Mouse (Mus musculus) macrophage (primary cell): Measurements from ENCODE around the gene Trpc4ap. TPM values are rescaled to one million over a fixed set of nuclear protein-coding genes. Genes with fewer than 3 reads are reported as not detected.
A peak's percentile ranks its signal among the peaks of the same experiment; 100 is the strongest.
"Not testable (repeated sequence)": the region's sequence is repeated elsewhere in the genome, so short reads cannot be mapped to it uniquely, and the experiment has no call there.

ENCODE experiments used
- H3K27ac ChIP-seq: fragments of 350-480 bp; formaldehyde crosslinking; 2 replicates; pipeline ENCODE4 v1.9.0; 2021
- H3K36me3 ChIP-seq: fragments of 350-480 bp; formaldehyde crosslinking; 2 replicates; pipeline ENCODE4 v1.9.0; 2021; ENCODE audit errors: inconsistent target
- H3K4me3 ChIP-seq: fragments of 350-480 bp; formaldehyde crosslinking; 2 replicates; pipeline ENCODE4 v1.9.0; 2021; ENCODE audit errors: inconsistent target
- H3K79me2 ChIP-seq: fragments of 350-480 bp; formaldehyde crosslinking; 2 replicates; pipeline ENCODE4 v1.9.0; 2021; ENCODE audit errors: inconsistent target
- WGBS: methylation state at CpG from one replicate; pipeline ENCODE4 v1.1.7; 2026; ENCODE audit warnings: inconsistent platforms; ENCODE audit not compliant: missing documents; 5-methylcytosine and 5-hydroxymethylcytosine counted together
- polyA plus RNA-seq: library from polyadenylated mRNA; stranded (reverse); fragments of 250-400 nt; gene quantifications from 3 replicates; pipeline ENCODE4 v1.2.4, GENCODE M21; 2018; ENCODE audit warnings: inconsistent platforms
- total RNA-seq, 78 experiments: library from RNA; depleted of rRNA; stranded (reverse); fragments of 250-400 nt; gene quantifications; 1 replicate in 9 of 78; 2 replicates in 24 of 78; 3 replicates in 43 of 78; 4 replicates in 2 of 78; pipeline ENCODE4 v1.2.4; 2018; ENCODE audit warnings: inconsistent platforms in 56 of 78

Trpc4ap gene
- 100 to 1,000 TPM; 134 to 336 (median 245) TPM for total RNA-seq (2018; cell fraction: chromatin; rRNA removed)
- 100 to 1,000 TPM in 4 of 26 experiments, 10 to 100 TPM in 22; 56.4 to 106 (median 84.4) TPM for total RNA-seq (2018; cell fraction: cytosol; rRNA removed)
- total RNA-seq (2018; cell fraction: nucleus; rRNA removed) = 100 to 1,000 TPM in 25 of 26 experiments, 10 to 100 TPM in 1; 90.3 to 216 (median 146) TPM
- polyA plus RNA-seq = 75.1 to 96.9 TPM (median 95.0 TPM) in 3 replicates

GRCm38 (mm10) chr2:155691723-155692493 is at the start of gene Trpc4ap:
Gene Trpc4ap (minus strand): TSS chr2:155692384.
- Histone ChIP-seq H3K36me3 (peaks cover 9% of the 10 kb centered on the region; the same call in 1 of the 2 replicates), H3K4me3 (peak within 1 kb of the TSS; percentile 80)
- WGBS = under 1% methylated on average over 72 of the region's 72 CpGs

DNA sequence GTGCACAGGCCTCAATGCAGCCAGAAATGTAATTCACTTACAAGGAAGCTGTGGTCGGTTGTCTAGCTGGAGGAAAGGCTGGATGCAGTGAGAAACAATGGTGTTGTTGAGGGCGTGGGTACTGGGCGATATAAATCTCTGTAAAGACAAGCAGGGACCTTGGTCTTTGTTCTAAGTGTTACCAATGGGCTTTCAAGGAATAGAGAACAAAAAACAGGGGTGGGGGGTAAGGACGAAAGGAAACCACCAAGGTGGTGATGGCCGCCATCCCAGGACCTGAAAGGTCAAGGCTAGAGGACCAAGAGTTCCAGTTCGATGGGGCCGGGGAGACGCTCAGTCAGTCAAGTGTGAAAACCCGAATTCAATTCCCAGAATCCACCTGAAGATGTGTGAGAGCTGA is 45.6 kb upstream of the Trpc4ap start:
- no peak overlapping the region for H3K4me3 ChIP-seq
- no peaks in the 10 kb centered on the region for H3K36me3 ChIP-seq
- WGBS = 56% methylated on average over 9 of the region's 9 CpGs
- H3K27ac ChIP-seq = no peak overlapping the region
- H3K79me2 ChIP-seq = no peaks in the 10 kb centered on the region

More at GRCm38 (mm10) chr2:155691723-155692493, at the start of gene Trpc4ap:
- peaks cover 49% of the 10 kb centered on the region for H3K79me2 ChIP-seq
- H3K27ac ChIP-seq = peak within 1 kb of the TSS; percentile 29; the same call in 1 of the 2 replicates

DNA sequence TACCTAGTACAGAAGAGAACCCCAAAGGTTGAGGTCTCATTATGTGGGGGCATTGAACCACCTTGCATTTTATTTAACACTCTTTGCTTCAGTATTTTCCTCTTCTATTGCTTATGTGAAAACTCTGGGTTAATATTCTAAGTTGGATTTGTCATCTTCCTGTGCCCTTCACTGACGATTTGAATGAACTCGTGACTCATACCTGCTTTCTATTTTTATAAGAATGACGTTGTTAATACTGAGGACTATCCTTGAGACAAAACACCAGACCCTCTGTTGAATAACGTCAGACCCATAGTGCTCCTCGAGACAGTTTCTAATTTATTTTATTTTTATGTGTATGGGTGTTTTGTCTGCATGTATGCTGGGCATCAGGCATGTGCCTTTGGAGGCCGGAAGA is 44.8 kb upstream of the Trpc4ap start:
- Histone ChIP-seq H3K27ac (no peak overlapping the region), H3K36me3 (no peaks in the 10 kb centered on the region), H3K79me2 (no peaks in the 10 kb centered on the region), H3K4me3 (no peak overlapping the region)
- WGBS = 56% methylated on average over 6 of the region's 6 CpGs

GRCm38 (mm10) chr2:155735766-155736165 is 43.6 kb upstream of the Trpc4ap start, which contains the start of gene Gm17581:
Gene Gm17581 (minus strand): TSS chr2:155735866.
- not testable (repeated sequence) for H3K36me3 ChIP-seq, H3K27ac ChIP-seq, H3K79me2 ChIP-seq, H3K4me3 ChIP-seq
- 96% methylated on average over 5 of the region's 5 CpGs for WGBS

DNA sequence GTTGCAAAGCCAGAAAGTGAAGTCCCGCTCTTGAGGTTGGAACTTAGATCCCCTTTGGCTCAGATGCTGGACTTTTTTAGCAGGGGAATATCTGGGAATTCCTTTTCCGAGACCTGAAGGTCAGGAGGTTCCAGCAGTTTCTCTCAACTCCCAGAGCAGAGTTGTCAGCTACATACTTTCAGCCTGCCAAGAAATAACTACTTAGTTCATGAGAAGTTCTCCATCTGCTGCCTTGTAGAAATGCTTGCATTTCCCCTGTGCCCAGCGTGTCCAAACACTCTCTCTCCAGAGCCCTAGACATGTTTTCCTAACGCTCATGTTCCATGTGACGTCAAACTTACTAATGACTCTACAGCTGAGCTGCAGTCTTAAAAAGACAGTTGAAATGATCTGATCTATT is 42.9 kb upstream of the Trpc4ap start:
- WGBS = 86% methylated on average over 5 of the region's 5 CpGs
- Histone ChIP-seq H3K4me3 (no peak overlapping the region), H3K27ac (no peak overlapping the region), H3K36me3 (no peaks in the 10 kb centered on the region), H3K79me2 (no peaks in the 10 kb centered on the region)

DNA sequence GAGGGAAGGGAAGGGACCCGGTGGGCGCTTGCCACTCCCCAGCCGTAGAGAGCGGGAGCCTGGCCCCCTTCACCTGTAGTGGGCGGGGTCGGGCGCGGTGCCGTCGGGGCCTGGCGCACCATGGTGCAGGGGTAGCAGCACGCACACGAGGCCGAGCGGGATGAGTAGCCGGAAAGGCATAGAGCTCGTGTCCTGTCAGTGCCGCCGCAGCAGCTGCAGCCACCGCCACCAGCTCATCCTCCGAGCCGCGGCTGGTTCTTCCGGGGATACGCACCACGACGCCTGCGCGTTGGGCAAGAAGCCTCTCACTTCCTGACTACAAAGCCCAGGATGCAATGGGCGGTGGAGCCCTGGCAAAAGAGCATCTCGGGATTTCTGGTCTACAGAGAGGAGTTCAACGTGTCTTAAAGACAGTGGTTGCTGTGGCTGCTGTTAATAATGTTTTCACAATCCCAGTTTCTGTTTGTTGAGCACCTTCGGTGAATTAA is 37.0 kb upstream of the Trpc4ap start, which contains the start of gene Edem2:
Gene Edem2 (minus strand): TSS at position 318 of the 488 bp plus-strand sequence.
- H3K79me2 ChIP-seq = peaks cover 18% of the 10 kb centered on the region; the same call in 1 of the 2 replicates
- peak within 1 kb of the TSS; percentile 79 for H3K4me3 ChIP-seq
- H3K36me3 ChIP-seq = 0 out of 2 replicates have a peak, but pooled peaks cover 2% of the 10 kb centered on the region
- WGBS = under 1% methylated on average over 33 of the region's 33 CpGs
- no peak within 1 kb of the TSS for H3K27ac ChIP-seq

GRCm38 (mm10) chr2:155728742-155729141 is 36.6 kb upstream of the Trpc4ap start:
- peaks cover 7% of the 10 kb centered on the region; the same call in 1 of the 2 replicates for H3K36me3 ChIP-seq
- peaks cover 18% of the 10 kb centered on the region; the same call in 1 of the 2 replicates for H3K79me2 ChIP-seq
- no peak overlapping the region for H3K27ac ChIP-seq
- WGBS = 7% methylated on average over 15 of the region's 15 CpGs
- H3K4me3 ChIP-seq = peak overlapping the region; percentile 79

- peaks cover 15% of the 10 kb centered on the region for H3K36me3 ChIP-seq
- H3K79me2 ChIP-seq = peaks cover 18% of the 10 kb centered on the region; the same call in 1 of the 2 replicates
- WGBS = 73% methylated on average over 7 of the region's 7 CpGs
- no peak overlapping the region for H3K27ac ChIP-seq
- no peak overlapping the region for H3K4me3 ChIP-seq
These were observed 35.7 kb upstream of the Trpc4ap start for GRCm38 (mm10) chr2:155727764-155728395.

GRCm38 (mm10) chr2:155726302-155726701 is 34.1 kb upstream of the Trpc4ap start:
- H3K4me3 ChIP-seq = no peak overlapping the region
- H3K79me2 ChIP-seq = peaks cover 18% of the 10 kb centered on the region; the same call in 1 of the 2 replicates
- 32% methylated on average over 7 of the region's 7 CpGs for WGBS
- H3K36me3 ChIP-seq = peaks cover 27% of the 10 kb centered on the region
- H3K27ac ChIP-seq = no peak overlapping the region

DNA sequence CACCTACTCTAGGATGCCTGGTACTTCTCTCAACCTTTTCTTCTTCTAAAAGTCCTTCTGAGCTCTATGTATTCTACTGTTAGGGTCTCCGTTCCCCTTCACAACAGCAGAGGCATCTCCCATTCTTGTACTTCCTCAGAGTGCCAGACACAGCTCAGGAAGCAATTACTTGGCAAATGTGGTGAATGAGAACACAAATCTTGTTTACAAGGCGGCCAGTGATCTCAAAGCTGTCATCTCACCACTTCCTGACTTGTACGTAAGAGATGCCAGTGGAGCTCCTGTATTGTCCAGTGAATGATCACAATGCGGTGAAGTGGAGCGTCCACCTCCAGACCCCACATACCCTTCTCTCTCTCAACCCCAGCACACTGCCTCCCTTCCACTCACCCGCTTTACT is 32.3 kb upstream of the Trpc4ap start:
- Histone ChIP-seq H3K4me3 (no peak overlapping the region), H3K79me2 (peaks cover 18% of the 10 kb centered on the region; the same call in 1 of the 2 replicates), H3K36me3 (peaks cover 42% of the 10 kb centered on the region), H3K27ac (no peak overlapping the region)
- WGBS = 55% methylated on average over 6 of the region's 6 CpGs

GRCm38 (mm10) chr2:155724036-155724435 is 31.9 kb upstream of the Trpc4ap start:
- Histone ChIP-seq H3K27ac (no peak overlapping the region), H3K36me3 (peaks cover 47% of the 10 kb centered on the region), H3K79me2 (peaks cover 18% of the 10 kb centered on the region; the same call in 1 of the 2 replicates), H3K4me3 (no peak overlapping the region)
- WGBS = 83% methylated on average over 5 of the region's 5 CpGs

- peaks cover 79% of the 10 kb centered on the region for H3K36me3 ChIP-seq
- 47% methylated on average over 5 of the region's 5 CpGs for WGBS
- H3K4me3 ChIP-seq = no peak overlapping the region
- H3K27ac ChIP-seq = no peak overlapping the region
- H3K79me2 ChIP-seq = no peaks in the 10 kb centered on the region
These were observed 28.4 kb upstream of the Trpc4ap start for GRCm38 (mm10) chr2:155720585-155720984.

GRCm38 (mm10) chr2:155717082-155717990 is 25.2 kb upstream of the Trpc4ap start:
- no peaks in the 10 kb centered on the region for H3K79me2 ChIP-seq
- WGBS = 95% methylated on average over 12 of the region's 12 CpGs
- H3K36me3 ChIP-seq = peaks cover 90% of the 10 kb centered on the region
- no peak overlapping the region for H3K27ac ChIP-seq
- H3K4me3 ChIP-seq = no peak overlapping the region
